Mouse (Mus musculus): Measurements from ENCODE around the gene C2cd6. TPM values are rescaled to one million over a fixed set of nuclear protein-coding genes. Genes with fewer than 3 reads are reported as not detected.

C2cd6 gene
- polyA plus RNA-seq, 1 experiment from 2014 or later = not detected

GRCm38 (mm10) chr1:59051306-59051705 lies 43.4 kb downstream of the C2cd6 start:
- Histone ChIP-seq H3K27me3 (no peaks in the 10 kb centered on the region), H3K4me2 (no peak overlapping the region), H3K27ac (replicated peaks) (no peak overlapping the region), H3K36me3 (no peaks in the 10 kb centered on the region), H3K4me1 (replicated peaks) (no peaks in the 10 kb centered on the region), H3K4me3 (no peak overlapping the region), H3K9me3 (no peaks in the 10 kb centered on the region), H3K9ac (no peak overlapping the region)
- ATAC-seq (ENCODE audit: low FRiP score, low read depth) = no peak
- WGBS = 78% methylated on average over 2 of the region's 2 CpGs

DNA sequence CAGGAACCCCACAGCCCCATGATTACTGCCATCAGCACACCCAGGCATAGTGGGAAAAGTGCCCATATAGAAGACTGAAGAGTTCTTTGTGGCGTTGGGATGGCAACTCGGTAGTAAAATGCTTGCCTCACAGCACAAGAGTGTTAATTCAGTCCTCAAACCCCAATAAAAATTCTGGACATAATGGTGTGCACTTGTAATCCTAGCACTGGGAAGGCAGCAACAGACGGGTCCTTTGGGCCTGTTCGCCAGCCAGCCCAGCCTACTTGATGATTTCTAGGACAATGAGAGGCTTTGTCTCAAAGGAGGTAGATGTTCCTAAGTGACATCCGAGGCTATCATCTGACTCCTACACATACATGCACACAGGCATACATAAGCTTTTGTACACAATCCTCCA lies 57.0 kb downstream of the C2cd6 start:
- no peak overlapping the region for H3K4me2 ChIP-seq
- H3K4me1 ChIP-seq (replicated peaks) = no peaks in the 10 kb centered on the region
- 74% methylated on average over 5 of the region's 5 CpGs for whole genome bisulfite sequencing
- H3K9me3 ChIP-seq = no peaks in the 10 kb centered on the region
- H3K27me3 ChIP-seq = no peaks in the 10 kb centered on the region
- H3K27ac ChIP-seq (replicated peaks) = no peak overlapping the region
- H3K36me3 ChIP-seq = no peaks in the 10 kb centered on the region
- no peak overlapping the region for H3K9ac ChIP-seq
- H3K4me3 ChIP-seq = no peak overlapping the region
- ATAC-seq (ENCODE audit: low FRiP score, low read depth) = no peak

DNA sequence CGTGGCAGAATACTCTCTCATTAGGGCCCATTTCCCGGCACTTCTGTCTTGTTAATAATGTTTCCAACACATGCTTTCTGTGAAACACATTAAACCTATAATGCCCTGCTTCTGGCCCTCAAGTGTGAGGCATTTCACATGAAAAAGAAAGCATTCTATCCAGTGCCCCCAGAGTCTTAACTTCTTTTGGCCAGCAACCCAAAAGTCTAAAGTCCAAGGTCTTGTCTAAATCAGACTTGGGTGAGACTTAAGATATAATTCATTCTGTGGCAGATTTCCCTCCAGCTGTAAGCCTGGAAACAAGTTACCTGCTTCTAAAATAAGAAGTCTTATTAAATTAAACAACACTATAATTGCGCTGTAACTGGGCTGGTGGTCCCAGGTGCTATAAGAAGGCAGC lies 73.1 kb downstream of the C2cd6 start:
- no peaks in the 10 kb centered on the region for H3K27me3 ChIP-seq
- H3K9me3 ChIP-seq = no peaks in the 10 kb centered on the region
- H3K9ac ChIP-seq = no peak overlapping the region
- 72% methylated on average over 3 of the region's 3 CpGs for WGBS
- H3K27ac ChIP-seq (replicated peaks) = no peak overlapping the region
- no peak overlapping the region for H3K4me2 ChIP-seq
- no peak overlapping the region for H3K4me3 ChIP-seq
- H3K4me1 ChIP-seq (replicated peaks) = no peaks in the 10 kb centered on the region
- H3K36me3 ChIP-seq = no peaks in the 10 kb centered on the region
- no peak for ATAC-seq (ENCODE audit: low FRiP score, low read depth)

GRCm38 (mm10) chr1:59009250-59009649 lies 85.5 kb downstream of the C2cd6 start:
- H3K36me3 ChIP-seq = no peaks in the 10 kb centered on the region
- H3K9ac ChIP-seq = no peak overlapping the region
- H3K4me3 ChIP-seq = no peak overlapping the region
- no peak for ATAC-seq (ENCODE audit: low FRiP score, low read depth)
- no peak overlapping the region for H3K27ac ChIP-seq (replicated peaks)
- H3K27me3 ChIP-seq = no peaks in the 10 kb centered on the region
- H3K4me2 ChIP-seq = no peak overlapping the region
- H3K4me1 ChIP-seq (replicated peaks) = no peaks in the 10 kb centered on the region
- WGBS = 46% methylated on average over 4 of the region's 4 CpGs
- H3K9me3 ChIP-seq = no peaks in the 10 kb centered on the region

Other genes starting within 250 kb of the C2cd6 start
- gene Trak2, start 121.5 kb downstream of the C2cd6 start, polyA plus RNA-seq (2015; fragmentation: Nextera tagmentation; extraction: Ambion mirVana) = 18.1 and 18.7 TPM in 2 replicates
- gene Stradb, start 121.4 kb downstream of the C2cd6 start, polyA plus RNA-seq (2015; fragmentation: Nextera tagmentation; extraction: Ambion mirVana) = 99.3 and 114 TPM in 2 replicates
- gene Tmem237, start 25.5 kb upstream of the C2cd6 start, polyA plus RNA-seq (2015; fragmentation: Nextera tagmentation; extraction: Ambion mirVana) = 41.3 and 44.5 TPM in 2 replicates
- 0.73 and 1.2 TPM in 2 replicates for gene Mpp4, start 68.5 kb upstream of the C2cd6 start, polyA plus RNA-seq (2015; fragmentation: Nextera tagmentation; extraction: Ambion mirVana)
- 18.2 and 19.9 TPM in 2 replicates for gene Als2, start 142.3 kb upstream of the C2cd6 start, polyA plus RNA-seq (2015; fragmentation: Nextera tagmentation; extraction: Ambion mirVana)
- gene Cdk15, start 162.0 kb upstream of the C2cd6 start, polyA plus RNA-seq (2015; fragmentation: Nextera tagmentation; extraction: Ambion mirVana) = 1.0 and 1.6 TPM in 2 replicates